Mouse (Mus musculus): ENCODE measurements around the gene Acap1. TPM values are rescaled to one million over a fixed set of nuclear protein-coding genes. Genes with fewer than 3 reads are reported as not detected.
"Not testable (repeated sequence)": the region's sequence is repeated elsewhere in the genome, so short reads cannot be mapped to it uniquely, and the experiment has no call there.

Gene Acap1
- polyA plus RNA-seq, 1 experiment, result 1.5 TPM

DNA sequence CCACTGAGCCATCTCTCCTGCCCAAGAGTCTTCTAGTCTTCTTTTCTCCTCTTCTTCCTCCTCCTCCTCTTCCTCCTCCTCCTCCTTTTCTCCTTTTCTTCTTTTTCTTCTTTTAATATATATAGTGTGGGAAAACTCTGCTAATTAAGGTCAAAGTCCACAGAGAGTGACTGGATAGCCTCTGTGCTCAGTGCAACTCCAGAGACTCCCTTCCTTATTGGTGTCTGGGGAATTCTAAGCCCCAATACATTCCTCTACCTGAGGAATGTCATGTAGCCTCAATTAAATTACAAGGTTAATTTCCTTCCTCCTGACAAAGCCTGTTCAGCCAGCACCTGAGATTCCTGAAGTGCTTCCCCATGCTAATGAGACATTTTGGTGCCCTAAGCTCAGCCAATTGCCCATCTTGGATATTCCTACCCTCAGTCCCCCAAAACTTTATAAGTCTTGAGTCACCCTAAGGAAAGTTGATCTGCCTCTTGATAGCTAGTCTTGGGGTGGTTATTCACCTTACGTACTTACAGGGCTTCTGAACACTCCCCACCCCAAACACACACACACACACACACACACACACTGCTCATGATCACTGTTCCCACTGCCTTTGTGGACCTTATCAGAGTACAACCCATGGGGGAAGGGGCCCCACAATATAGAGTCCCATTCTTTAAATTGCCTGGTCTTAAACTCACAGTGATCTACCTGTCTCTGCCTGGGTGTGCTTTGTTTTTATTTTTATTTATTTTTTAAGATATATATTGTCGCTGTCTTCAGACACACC lies 24.9 kb downstream of the Acap1 start:
- H3K27ac ChIP-seq (ENCODE audit: insufficient read depth, low read length), result no peak overlapping the region
- no peaks in the 10 kb centered on the region for H3K27me3 ChIP-seq (ENCODE audit: control insufficient read depth, insufficient read depth, low read length, poor library complexity, severe bottlenecking)
- no peak overlapping the region for H3K9ac ChIP-seq (ENCODE audit: low read depth, poor library complexity, severe bottlenecking)
- H3K36me3 ChIP-seq (ENCODE audit: control insufficient read depth, insufficient read depth, low read length, poor library complexity, severe bottlenecking), result no peaks in the 10 kb centered on the region
- no peak for TF ChIP-seq CTCF (IDR thresholded peaks at IDR 0.05; ENCODE audit: low read depth, low read length)
- TF ChIP-seq POLR2A (IDR thresholded peaks at IDR 0.05; ENCODE audit: insufficient read depth, low read length), result no peak
- TF ChIP-seq EP300 (IDR thresholded peaks at IDR 0.05; ENCODE audit: insufficient read depth, low read depth, low read length), result no peak
- no peak overlapping the region for H3K4me3 ChIP-seq (ENCODE audit: low read depth, low read length)
- no peaks in the 10 kb centered on the region for H3K9me3 ChIP-seq (replicated peaks; ENCODE audit: control insufficient read depth, insufficient read depth, low read length, poor library complexity, severe bottlenecking)
- H3K4me1 ChIP-seq (ENCODE audit: control insufficient read depth, insufficient read depth, low read length), result no peaks in the 10 kb centered on the region

DNA sequence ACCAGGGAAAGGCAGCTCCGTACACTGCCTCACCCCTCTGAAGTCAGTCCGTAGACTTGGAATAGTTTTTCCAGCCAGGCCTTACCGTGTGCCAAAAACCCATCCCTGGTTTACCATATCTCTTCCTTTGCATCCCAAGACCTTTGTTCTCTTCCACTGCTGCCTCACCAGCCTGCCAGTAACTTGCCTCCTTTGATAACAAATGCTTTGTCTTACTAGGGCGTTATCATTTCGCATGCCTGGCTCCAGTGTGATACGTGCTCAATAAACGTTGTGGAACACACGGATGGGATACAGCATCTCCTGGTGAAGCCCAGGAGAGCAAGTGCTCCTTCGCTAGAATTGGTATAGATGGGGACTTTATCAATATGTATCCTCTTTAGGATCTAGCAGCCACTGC lies 28.0 kb downstream of the Acap1 start:
- no peaks in the 10 kb centered on the region for H3K9me3 ChIP-seq (replicated peaks; ENCODE audit: control insufficient read depth, insufficient read depth, low read length, poor library complexity, severe bottlenecking)
- TF ChIP-seq POLR2A (IDR thresholded peaks at IDR 0.05; ENCODE audit: insufficient read depth, low read length), result no peak
- no peak for TF ChIP-seq CTCF (IDR thresholded peaks at IDR 0.05; ENCODE audit: low read depth, low read length)
- TF ChIP-seq EP300 (IDR thresholded peaks at IDR 0.05; ENCODE audit: insufficient read depth, low read depth, low read length), result no peak
- H3K4me1 ChIP-seq (ENCODE audit: control insufficient read depth, insufficient read depth, low read length), result no peaks in the 10 kb centered on the region
- no peak overlapping the region for H3K4me3 ChIP-seq (ENCODE audit: low read depth, low read length)
- no peaks in the 10 kb centered on the region for H3K36me3 ChIP-seq (ENCODE audit: control insufficient read depth, insufficient read depth, low read length, poor library complexity, severe bottlenecking)
- no peak overlapping the region for H3K27ac ChIP-seq (ENCODE audit: insufficient read depth, low read length)
- no peak overlapping the region for H3K9ac ChIP-seq (ENCODE audit: low read depth, poor library complexity, severe bottlenecking)
- H3K27me3 ChIP-seq (ENCODE audit: control insufficient read depth, insufficient read depth, low read length, poor library complexity, severe bottlenecking), result no peaks in the 10 kb centered on the region

DNA sequence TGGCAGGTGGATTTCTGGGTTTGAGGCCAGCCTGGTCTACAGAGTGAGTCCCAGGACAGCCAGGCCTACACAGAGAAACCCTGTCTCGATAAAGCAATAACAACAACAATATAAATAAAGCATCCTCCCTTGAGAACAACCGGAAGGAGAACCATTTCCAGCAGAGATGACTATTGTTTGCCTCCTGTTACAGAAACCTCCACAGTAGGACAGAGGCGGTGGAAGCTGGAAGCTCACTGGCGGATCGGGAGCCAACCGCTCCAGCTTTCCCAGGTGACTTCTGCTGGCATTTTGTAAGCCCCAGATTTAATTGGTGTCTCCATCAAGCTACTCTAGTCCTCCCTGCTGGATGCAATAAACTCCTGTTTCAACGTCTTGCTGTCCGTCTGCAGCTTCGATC lies 29.8 kb downstream of the Acap1 start:
- no peaks in the 10 kb centered on the region for H3K36me3 ChIP-seq (ENCODE audit: control insufficient read depth, insufficient read depth, low read length, poor library complexity, severe bottlenecking)
- no peaks in the 10 kb centered on the region for H3K4me1 ChIP-seq (ENCODE audit: control insufficient read depth, insufficient read depth, low read length)
- H3K9ac ChIP-seq (ENCODE audit: low read depth, poor library complexity, severe bottlenecking), result no peak overlapping the region
- no peak for TF ChIP-seq EP300 (IDR thresholded peaks at IDR 0.05; ENCODE audit: insufficient read depth, low read depth, low read length)
- no peak for TF ChIP-seq CTCF (IDR thresholded peaks at IDR 0.05; ENCODE audit: low read depth, low read length)
- no peak for TF ChIP-seq POLR2A (IDR thresholded peaks at IDR 0.05; ENCODE audit: insufficient read depth, low read length)
- H3K4me3 ChIP-seq (ENCODE audit: low read depth, low read length), result no peak overlapping the region
- no peak overlapping the region for H3K27ac ChIP-seq (ENCODE audit: insufficient read depth, low read length)
- H3K9me3 ChIP-seq (replicated peaks; ENCODE audit: control insufficient read depth, insufficient read depth, low read length, poor library complexity, severe bottlenecking), result no peaks in the 10 kb centered on the region
- H3K27me3 ChIP-seq (ENCODE audit: control insufficient read depth, insufficient read depth, low read length, poor library complexity, severe bottlenecking), result no peaks in the 10 kb centered on the region

DNA sequence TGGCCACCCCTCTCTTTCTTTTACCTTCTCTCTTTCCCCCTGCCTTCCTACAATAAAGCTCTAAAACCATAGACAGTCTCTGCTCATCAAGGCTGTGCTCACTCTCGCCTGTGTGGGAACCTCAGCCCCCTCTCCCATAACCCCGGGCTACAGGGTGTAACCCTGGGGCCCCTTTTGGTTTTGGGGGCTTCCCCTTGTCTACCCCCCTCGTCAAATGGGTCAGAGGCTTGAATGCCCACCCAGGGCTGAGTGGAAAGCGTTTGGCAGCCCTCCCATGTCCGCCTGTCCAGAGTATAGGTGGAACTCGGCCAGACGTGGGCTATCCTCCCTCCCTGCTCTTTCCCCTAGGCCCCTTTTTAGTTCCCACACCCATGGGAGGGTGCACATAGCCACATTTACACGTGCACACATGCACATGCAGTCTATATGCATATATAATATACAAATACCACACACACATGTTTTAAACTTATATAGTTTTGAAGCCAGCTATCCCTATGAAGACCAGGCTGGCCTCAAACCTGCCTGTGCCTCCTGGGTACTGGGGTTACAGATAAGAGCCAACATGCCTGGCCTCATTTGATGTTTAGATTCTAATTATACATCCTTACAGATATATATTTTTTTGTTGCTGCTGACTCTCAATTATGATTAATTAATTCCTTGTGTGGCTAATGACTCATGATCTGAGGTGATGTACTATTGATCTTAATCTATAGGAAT lies 31.0 kb downstream of the Acap1 start:
- no peaks in the 10 kb centered on the region for H3K27me3 ChIP-seq (ENCODE audit: control insufficient read depth, insufficient read depth, low read length, poor library complexity, severe bottlenecking)
- no peak overlapping the region for H3K4me3 ChIP-seq (ENCODE audit: low read depth, low read length)
- no peaks in the 10 kb centered on the region for H3K9me3 ChIP-seq (replicated peaks; ENCODE audit: control insufficient read depth, insufficient read depth, low read length, poor library complexity, severe bottlenecking)
- no peak overlapping the region for H3K9ac ChIP-seq (ENCODE audit: low read depth, poor library complexity, severe bottlenecking)
- no peak for TF ChIP-seq POLR2A (IDR thresholded peaks at IDR 0.05; ENCODE audit: insufficient read depth, low read length)
- no peak for TF ChIP-seq EP300 (IDR thresholded peaks at IDR 0.05; ENCODE audit: insufficient read depth, low read depth, low read length)
- TF ChIP-seq CTCF (IDR thresholded peaks at IDR 0.05; ENCODE audit: low read depth, low read length), result no peak
- no peaks in the 10 kb centered on the region for H3K4me1 ChIP-seq (ENCODE audit: control insufficient read depth, insufficient read depth, low read length)
- H3K27ac ChIP-seq (ENCODE audit: insufficient read depth, low read length), result no peak overlapping the region
- no peaks in the 10 kb centered on the region for H3K36me3 ChIP-seq (ENCODE audit: control insufficient read depth, insufficient read depth, low read length, poor library complexity, severe bottlenecking)

DNA sequence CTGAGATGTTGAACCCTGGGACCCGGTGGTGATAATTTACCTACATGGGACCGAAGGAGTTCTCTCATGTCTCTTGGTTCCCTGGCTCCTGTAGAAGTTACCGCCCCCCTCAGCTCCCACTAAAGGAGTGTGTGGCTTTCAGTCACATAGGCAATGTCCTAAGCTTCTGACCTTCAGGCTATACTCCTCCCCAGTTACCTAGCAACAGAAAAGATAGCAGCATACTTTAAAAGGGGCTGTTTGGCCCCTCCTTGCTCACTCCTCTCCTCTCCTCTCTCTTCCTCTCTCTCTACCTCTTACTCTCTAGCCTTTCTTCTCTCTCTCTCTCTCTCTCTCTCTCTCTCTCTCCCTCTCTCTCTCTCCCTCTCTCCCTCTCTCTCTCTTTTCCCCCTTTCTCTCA lies 31.6 kb downstream of the Acap1 start:
- H3K27ac ChIP-seq (ENCODE audit: insufficient read depth, low read length); H3K4me3 ChIP-seq (ENCODE audit: low read depth, low read length); H3K9ac ChIP-seq (ENCODE audit: low read depth, poor library complexity, severe bottlenecking); H3K27me3 ChIP-seq (ENCODE audit: control insufficient read depth, insufficient read depth, low read length, poor library complexity, severe bottlenecking); H3K4me1 ChIP-seq (ENCODE audit: control insufficient read depth, insufficient read depth, low read length); H3K36me3 ChIP-seq (ENCODE audit: control insufficient read depth, insufficient read depth, low read length, poor library complexity, severe bottlenecking); H3K9me3 ChIP-seq (replicated peaks; ENCODE audit: control insufficient read depth, insufficient read depth, low read length, poor library complexity, severe bottlenecking): not testable (repeated sequence)

Data from ES-Bruce4 (cell line).